Mouse (Mus musculus): ENCODE results near the gene Olfr1377. TPM values are rescaled to one million over a fixed set of nuclear protein-coding genes. Genes with fewer than 3 reads are reported as not detected.

Gene Olfr1377
- total RNA-seq, 2 experiments from 2014 or later = not detected

Other genes starting within 250 kb of the Olfr1377 start
- 10 to 100 TPM in 1 of 2 experiments, 1 to 10 TPM in 1; 9.8 to 10.1 TPM for gene Zfp354c, start 154.2 kb upstream of the Olfr1377 start, total RNA-seq (2021)
- under 1 TPM; 0.38 to 0.62 TPM for gene Zfp879, start 140.4 kb upstream of the Olfr1377 start, total RNA-seq (2021)
- not detected for gene Grm6, start 131.3 kb upstream of the Olfr1377 start, total RNA-seq (2021)
- 1 to 10 TPM; 1.4 to 1.5 TPM for gene Zfp454, start 94.3 kb upstream of the Olfr1377 start, total RNA-seq (2021)
- 1 to 10 TPM; 2.8 to 3.7 TPM for gene Zfp2, start 65.8 kb upstream of the Olfr1377 start, total RNA-seq (2021)
- gene Zfp354b, start 50.3 kb upstream of the Olfr1377 start, total RNA-seq (2021) = under 1 TPM; 0.88 to 0.92 TPM
- not detected for gene 4933414I15Rik, start 38.2 kb upstream of the Olfr1377 start, total RNA-seq (2021)
- not detected for gene Prop1, start 28.2 kb upstream of the Olfr1377 start, total RNA-seq (2021)
- gene Olfr1378, start 15.4 kb upstream of the Olfr1377 start, total RNA-seq (2021) = not detected
- gene Olfr51, start 21.6 kb downstream of the Olfr1377 start, total RNA-seq (2021) = not detected
- not detected for gene Olfr54, start 32.3 kb downstream of the Olfr1377 start, total RNA-seq (2021)
- gene Olfr1375, start 66.1 kb downstream of the Olfr1377 start, total RNA-seq (2021) = not detected
- gene Zfp354a, start 77.3 kb downstream of the Olfr1377 start, total RNA-seq (2021) = 1 to 10 TPM; 2.1 to 2.2 TPM
- not detected for gene Gm12569, start 238.5 kb downstream of the Olfr1377 start, total RNA-seq (2021)